Mouse (Mus musculus): Measurements from ENCODE around the gene Wdr95. TPM values are rescaled to one million over a fixed set of nuclear protein-coding genes. Genes with fewer than 3 reads are reported as not detected.
A peak's percentile ranks its signal among the peaks of the same experiment; 100 is the strongest.

The Wdr95 gene
- total and polyA plus RNA-seq, 3 experiments, result 0.29 TPM; not detected in 2

- Histone ChIP-seq H3K4me3 (no peak overlapping the region), H3K4me1 (ENCODE audit: control insufficient read depth, insufficient read depth, low read length) (no peaks in the 10 kb centered on the region; the same call in none of the 2 replicates), H3K27me3 (ENCODE audit: control insufficient read depth, insufficient read depth, low read length) (no peaks in the 10 kb centered on the region), H3K36me3 (ENCODE audit: control insufficient read depth, insufficient read depth, low read length) (no peaks in the 10 kb centered on the region), H3K79me2 (replicated peaks; ENCODE audit: control insufficient read depth, insufficient read depth, low read length) (no peaks in the 10 kb centered on the region), H3K9ac (ENCODE audit: low read depth, low read length) (no peak overlapping the region), H3K27ac (no peak overlapping the region)
- WGBS, result 74% methylated on average over 3 of the region's 3 CpGs
- TF ChIP-seq POLR2A (IDR thresholded peaks at IDR 0.05; ENCODE audit: insufficient read depth, low read depth, low read length) (no peak), EP300 (IDR thresholded peaks at IDR 0.05; ENCODE audit: insufficient read depth, low read depth, low read length) (no peak), CTCF (IDR thresholded peaks at IDR 0.05) (no peak)
- DNase-seq, result no peak
- intact Hi-C loops (cut with DNase I), result no loop called here
These were observed 15.8 kb upstream of the Wdr95 start for GRCm38 (mm10) chr5:149512695-149513094.

GRCm38 (mm10) chr5:149513438-149514086, 14.9 kb upstream of the Wdr95 start:
- Histone ChIP-seq H3K27ac (no peak overlapping the region; the same call in 1 of the 2 replicates), H3K79me2 (replicated peaks; ENCODE audit: control insufficient read depth, insufficient read depth, low read length) (no peaks in the 10 kb centered on the region), H3K36me3 (ENCODE audit: control insufficient read depth, insufficient read depth, low read length) (no peaks in the 10 kb centered on the region), H3K4me1 (ENCODE audit: control insufficient read depth, insufficient read depth, low read length) (no peaks in the 10 kb centered on the region; the same call in none of the 2 replicates), H3K9ac (ENCODE audit: low read depth, low read length) (no peak overlapping the region), H3K4me3 (no peak overlapping the region), H3K27me3 (ENCODE audit: control insufficient read depth, insufficient read depth, low read length) (no peaks in the 10 kb centered on the region)
- DNase-seq, result no peak
- WGBS, result 49% methylated on average over 9 of the region's 9 CpGs
- TF ChIP-seq CTCF (IDR thresholded peaks at IDR 0.05) (no peak), POLR2A (IDR thresholded peaks at IDR 0.05; ENCODE audit: insufficient read depth, low read depth, low read length) (no peak), EP300 (IDR thresholded peaks at IDR 0.05; ENCODE audit: insufficient read depth, low read depth, low read length) (no peak)
- intact Hi-C loops (cut with DNase I), result no loop called here

GRCm38 (mm10) chr5:149514087-149514671, 14.3 kb upstream of the Wdr95 start:
- peak; percentile 31 to 39 for DNase-seq
- H3K4me3 ChIP-seq, result no peak overlapping the region
- intact Hi-C loops (cut with DNase I), result no loop called here
- no peaks in the 10 kb centered on the region; the same call in none of the 2 replicates for H3K4me1 ChIP-seq (ENCODE audit: control insufficient read depth, insufficient read depth, low read length)
- WGBS, result 10% methylated on average over 14 of the region's 14 CpGs
- no peaks in the 10 kb centered on the region for H3K79me2 ChIP-seq (replicated peaks; ENCODE audit: control insufficient read depth, insufficient read depth, low read length)
- TF ChIP-seq POLR2A (IDR thresholded peaks at IDR 0.05; ENCODE audit: insufficient read depth, low read depth, low read length) (no peak), CTCF (IDR thresholded peaks at IDR 0.05) (no peak), EP300 (IDR thresholded peaks at IDR 0.05; ENCODE audit: insufficient read depth, low read depth, low read length) (no peak)
- H3K9ac ChIP-seq (ENCODE audit: low read depth, low read length), result no peak overlapping the region
- H3K27ac ChIP-seq, result peak overlapping the region; percentile 3; the same call in 1 of the 2 replicates
- no peaks in the 10 kb centered on the region for H3K36me3 ChIP-seq (ENCODE audit: control insufficient read depth, insufficient read depth, low read length)
- H3K27me3 ChIP-seq (ENCODE audit: control insufficient read depth, insufficient read depth, low read length), result no peaks in the 10 kb centered on the region

GRCm38 (mm10) chr5:149514890-149515289, 13.6 kb upstream of the Wdr95 start:
- Histone ChIP-seq H3K36me3 (ENCODE audit: control insufficient read depth, insufficient read depth, low read length) (no peaks in the 10 kb centered on the region), H3K27me3 (ENCODE audit: control insufficient read depth, insufficient read depth, low read length) (no peaks in the 10 kb centered on the region), H3K9ac (ENCODE audit: low read depth, low read length) (no peak overlapping the region), H3K4me1 (ENCODE audit: control insufficient read depth, insufficient read depth, low read length) (no peaks in the 10 kb centered on the region; the same call in none of the 2 replicates), H3K27ac (no peak overlapping the region), H3K4me3 (no peak overlapping the region), H3K79me2 (replicated peaks; ENCODE audit: control insufficient read depth, insufficient read depth, low read length) (no peaks in the 10 kb centered on the region)
- TF ChIP-seq POLR2A (IDR thresholded peaks at IDR 0.05; ENCODE audit: insufficient read depth, low read depth, low read length) (no peak), CTCF (IDR thresholded peaks at IDR 0.05) (no peak), EP300 (IDR thresholded peaks at IDR 0.05; ENCODE audit: insufficient read depth, low read depth, low read length) (no peak)
- intact Hi-C loops (cut with DNase I), result no loop called here
- 69% methylated on average over 3 of the region's 3 CpGs for WGBS
- DNase-seq, result no peak

GRCm38 (mm10) chr5:149517116-149517515, 11.4 kb upstream of the Wdr95 start:
- Histone ChIP-seq H3K27ac (no peak overlapping the region), H3K4me1 (ENCODE audit: control insufficient read depth, insufficient read depth, low read length) (no peaks in the 10 kb centered on the region; the same call in none of the 2 replicates), H3K4me3 (no peak overlapping the region), H3K79me2 (replicated peaks; ENCODE audit: control insufficient read depth, insufficient read depth, low read length) (no peaks in the 10 kb centered on the region), H3K36me3 (ENCODE audit: control insufficient read depth, insufficient read depth, low read length) (no peaks in the 10 kb centered on the region), H3K9ac (ENCODE audit: low read depth, low read length) (no peak overlapping the region), H3K27me3 (ENCODE audit: control insufficient read depth, insufficient read depth, low read length) (no peaks in the 10 kb centered on the region)
- intact Hi-C loops (cut with DNase I), result no loop called here
- no peak for TF ChIP-seq EP300 (IDR thresholded peaks at IDR 0.05; ENCODE audit: insufficient read depth, low read depth, low read length)
- WGBS, result 77% methylated on average over 6 of the region's 6 CpGs
- no peak for DNase-seq

- intact Hi-C loops (cut with DNase I), result loop anchor here (5.0 to 10.0 kb wide), 2 partner anchors 144 to 706 kb away; no protein-coding TSS in a partner anchor
- no peaks in the 10 kb centered on the region for H3K79me2 ChIP-seq (replicated peaks; ENCODE audit: control insufficient read depth, insufficient read depth, low read length)
- no peak for DNase-seq
These were observed 7.7 kb upstream of the Wdr95 start for GRCm38 (mm10) chr5:149520806-149521205.

More at GRCm38 (mm10) chr5:149520806-149521205, 7.7 kb upstream of the Wdr95 start:
- Histone ChIP-seq H3K4me1 (ENCODE audit: control insufficient read depth, insufficient read depth, low read length) (no peaks in the 10 kb centered on the region; the same call in 1 of the 2 replicates), H3K36me3 (ENCODE audit: control insufficient read depth, insufficient read depth, low read length) (no peaks in the 10 kb centered on the region), H3K4me3 (no peak overlapping the region), H3K27me3 (ENCODE audit: control insufficient read depth, insufficient read depth, low read length) (0 out of 2 replicates have a peak, but pooled peaks cover 1% of the 10 kb centered on the region), H3K9ac (ENCODE audit: low read depth, low read length) (no peak overlapping the region), H3K27ac (no peak overlapping the region)
- no peak for TF ChIP-seq EP300 (IDR thresholded peaks at IDR 0.05; ENCODE audit: insufficient read depth, low read depth, low read length)
- no peak for TF ChIP-seq CTCF (IDR thresholded peaks at IDR 0.05)
- no peak for TF ChIP-seq POLR2A (IDR thresholded peaks at IDR 0.05; ENCODE audit: insufficient read depth, low read depth, low read length)
- 84% methylated on average over 5 of the region's 5 CpGs for WGBS

All from heart, adult 2 months (tissue).